Mouse (Mus musculus) fibroblast of lung, adult 2 months (primary cell): ENCODE data around the gene Atpif1.
"Not testable (repeated sequence)": the region's sequence is repeated elsewhere in the genome, so short reads cannot be mapped to it uniquely, and the experiment has no call there.

Experiments used
- DNase-seq: peaks from one replicate; pipeline ENCODE4 v3.0.0-alpha.2; 2011; ENCODE audit warnings: low read depth

Gene Atpif1

GRCm38 (mm10) chr4:132491057-132491456, 42.4 kb downstream of the Atpif1 start:
- no peak for DNase-seq

- DNase-seq = no peak
Observed at GRCm38 (mm10) chr4:132490273-132491010, 43.0 kb downstream of the Atpif1 start.

- no peak for DNase-seq
Observed at GRCm38 (mm10) chr4:132488976-132489375, 44.5 kb downstream of the Atpif1 start.

GRCm38 (mm10) chr4:132488521-132488920, 44.9 kb downstream of the Atpif1 start:
- DNase-seq = peak; percentile 36

DNA sequence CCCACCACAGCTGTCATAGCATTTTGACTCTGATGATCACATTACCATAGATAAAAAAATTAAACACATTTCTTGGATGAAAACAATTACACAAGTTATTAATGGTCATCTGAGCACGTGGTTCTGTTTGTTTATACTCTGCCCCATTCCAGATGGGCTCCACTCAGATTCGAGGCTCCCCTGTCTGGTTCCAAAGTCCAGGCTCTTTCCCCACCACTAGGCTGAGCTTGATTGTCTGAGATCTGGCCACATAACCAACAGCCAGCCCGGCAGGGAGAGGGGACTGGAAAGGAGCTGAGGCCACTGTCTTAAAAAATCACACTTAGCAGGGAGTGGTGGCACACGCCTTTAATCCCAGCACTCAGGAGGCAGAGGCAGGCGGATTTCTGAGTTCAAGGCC, 48.6 kb downstream of the Atpif1 start:
- no peak for DNase-seq

DNA sequence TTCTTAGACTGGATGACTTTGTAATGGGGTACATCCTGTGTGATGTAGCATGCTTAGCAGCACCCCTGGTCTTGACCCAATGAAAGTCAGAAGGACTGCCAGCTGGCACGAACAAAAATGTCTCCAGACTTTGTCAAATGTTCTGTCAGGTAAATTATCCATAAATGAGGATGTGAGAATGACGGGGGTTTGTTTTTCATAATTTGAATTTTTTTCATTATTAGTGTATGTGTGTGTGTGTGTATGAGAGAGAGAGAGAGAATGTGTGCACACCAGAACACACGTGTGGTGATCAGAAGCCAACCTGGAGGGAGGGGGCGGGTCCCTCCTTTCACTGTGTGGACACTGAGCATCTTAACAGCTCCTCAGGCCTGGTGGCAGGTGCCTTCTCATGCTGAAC, 49.2 kb downstream of the Atpif1 start:
- no peak for DNase-seq

DNA sequence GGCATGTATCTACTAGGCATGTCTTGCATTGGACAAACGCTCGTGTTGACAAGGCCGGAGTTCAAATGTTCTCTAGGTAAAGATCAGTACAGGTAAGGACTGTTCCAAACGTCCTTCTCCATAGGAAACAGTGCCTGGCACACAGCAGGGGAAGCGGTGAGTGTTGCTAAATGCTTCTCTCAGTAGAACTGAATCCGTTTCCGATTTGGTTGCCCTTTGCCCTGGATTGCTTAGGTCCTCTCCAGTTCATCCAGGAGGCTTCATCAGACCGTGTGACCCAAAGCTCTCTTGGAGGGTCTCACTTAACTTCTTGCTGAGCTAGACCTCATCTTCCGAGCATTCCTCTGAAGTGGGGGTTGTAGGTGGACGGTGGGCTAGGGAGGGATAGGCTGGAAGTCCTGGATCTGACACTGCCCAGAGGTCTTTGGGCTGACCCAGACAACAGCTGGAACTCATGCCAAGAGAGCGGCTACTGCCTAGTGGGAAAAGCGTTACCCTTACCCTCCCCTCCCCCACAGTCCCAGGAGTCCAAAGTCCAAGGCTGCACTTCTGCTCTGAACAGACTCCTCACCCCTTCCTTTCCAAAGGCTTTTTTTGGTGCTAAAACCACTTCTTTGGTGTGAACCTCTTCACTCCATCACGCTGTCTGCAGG, 50.4 kb downstream of the Atpif1 start:
- DNase-seq = no peak

GRCm38 (mm10) chr4:132482104-132482503, 51.4 kb downstream of the Atpif1 start:
- not testable (repeated sequence) for DNase-seq
